Mouse (Mus musculus): ENCODE measurements around the gene Gm9964. TPM values are rescaled to one million over a fixed set of nuclear protein-coding genes. Genes with fewer than 3 reads are reported as not detected.
"Not testable (repeated sequence)": the region's sequence is repeated elsewhere in the genome, so short reads cannot be mapped to it uniquely, and the experiment has no call there.

The Gm9964 gene
- polyA plus RNA-seq, 1 experiment from 2014 or later = not detected

GRCm38 (mm10) chr11:79279732-79280405 lies 16.8 kb downstream of the Gm9964 start:
- H3K27ac ChIP-seq (replicated peaks; ENCODE audit: low read depth, low read length) = no peak overlapping the region
- no peak overlapping the region for H3K9ac ChIP-seq (replicated peaks; ENCODE audit: low read length)
- no peak overlapping the region for H3K4me2 ChIP-seq (ENCODE audit: low read length)
- no peaks in the 10 kb centered on the region for H3K36me3 ChIP-seq (ENCODE audit: control insufficient read depth, insufficient read depth, low read length)
- DNase-seq (peak; percentile 60), ATAC-seq (ENCODE audit: low FRiP score, low TSS enrichment) (no peak)
- H3K4me1 ChIP-seq (ENCODE audit: control insufficient read depth, insufficient read depth, low read length) = no peaks in the 10 kb centered on the region
- no peak overlapping the region for H3K4me3 ChIP-seq (replicated peaks; ENCODE audit: low read depth, low read length)
- H3K27me3 ChIP-seq (ENCODE audit: control insufficient read depth, insufficient read depth, low read length) = no peaks in the 10 kb centered on the region
- no peaks in the 10 kb centered on the region for H3K9me3 ChIP-seq (ENCODE audit: control insufficient read depth, low read length)
- WGBS = 55% methylated on average over 2 of the region's 2 CpGs

- no peak overlapping the region for H3K4me3 ChIP-seq (replicated peaks; ENCODE audit: low read depth, low read length)
- DNase-seq (no peak), ATAC-seq (ENCODE audit: low FRiP score, low TSS enrichment) (no peak)
- no peaks in the 10 kb centered on the region for H3K27me3 ChIP-seq (ENCODE audit: control insufficient read depth, insufficient read depth, low read length)
- H3K4me1 ChIP-seq (ENCODE audit: control insufficient read depth, insufficient read depth, low read length) = no peaks in the 10 kb centered on the region
- no peak overlapping the region for H3K4me2 ChIP-seq (ENCODE audit: low read length)
- WGBS = 88% methylated on average over 4 of the region's 4 CpGs
- no peaks in the 10 kb centered on the region for H3K9me3 ChIP-seq (ENCODE audit: control insufficient read depth, low read length)
- H3K27ac ChIP-seq (replicated peaks; ENCODE audit: low read depth, low read length) = no peak overlapping the region
- no peaks in the 10 kb centered on the region for H3K36me3 ChIP-seq (ENCODE audit: control insufficient read depth, insufficient read depth, low read length)
- no peak overlapping the region for H3K9ac ChIP-seq (replicated peaks; ENCODE audit: low read length)
Observed at GRCm38 (mm10) chr11:79273757-79274156, 22.9 kb downstream of the Gm9964 start.

GRCm38 (mm10) chr11:79273039-79273438 lies 23.7 kb downstream of the Gm9964 start:
- DNase-seq = no peak
- no peak for ATAC-seq (ENCODE audit: low FRiP score, low TSS enrichment)

GRCm38 (mm10) chr11:79267171-79267570 lies 29.5 kb downstream of the Gm9964 start:
- no peaks in the 10 kb centered on the region for H3K36me3 ChIP-seq (ENCODE audit: control insufficient read depth, insufficient read depth, low read length)
- peak; percentile 15 for DNase-seq
- H3K27ac ChIP-seq (replicated peaks; ENCODE audit: low read depth, low read length) = no peak overlapping the region
- ATAC-seq (ENCODE audit: low FRiP score, low TSS enrichment) = no peak
- no peaks in the 10 kb centered on the region for H3K4me1 ChIP-seq (ENCODE audit: control insufficient read depth, insufficient read depth, low read length)
- no peak overlapping the region for H3K4me3 ChIP-seq (replicated peaks; ENCODE audit: low read depth, low read length)
- H3K27me3 ChIP-seq (ENCODE audit: control insufficient read depth, insufficient read depth, low read length) = no peaks in the 10 kb centered on the region
- H3K4me2 ChIP-seq (ENCODE audit: low read length) = no peak overlapping the region
- no peaks in the 10 kb centered on the region for H3K9me3 ChIP-seq (ENCODE audit: control insufficient read depth, low read length)
- H3K9ac ChIP-seq (replicated peaks; ENCODE audit: low read length) = no peak overlapping the region
- WGBS = 55% methylated on average over 1 of the region's 1 CpGs

More at GRCm38 (mm10) chr11:79273039-79273438, 23.7 kb downstream of the Gm9964 start:
- 72% methylated on average over 4 of the region's 4 CpGs for WGBS
- Histone ChIP-seq H3K36me3 (ENCODE audit: control insufficient read depth, insufficient read depth, low read length) (no peaks in the 10 kb centered on the region), H3K9ac (replicated peaks; ENCODE audit: low read length) (no peak overlapping the region), H3K4me3 (replicated peaks; ENCODE audit: low read depth, low read length) (no peak overlapping the region), H3K4me2 (ENCODE audit: low read length) (no peak overlapping the region), H3K27me3 (ENCODE audit: control insufficient read depth, insufficient read depth, low read length) (no peaks in the 10 kb centered on the region), H3K4me1 (ENCODE audit: control insufficient read depth, insufficient read depth, low read length) (no peaks in the 10 kb centered on the region), H3K9me3 (ENCODE audit: control insufficient read depth, low read length) (no peaks in the 10 kb centered on the region), H3K27ac (replicated peaks; ENCODE audit: low read depth, low read length) (no peak overlapping the region)

- no peak for ATAC-seq (ENCODE audit: low FRiP score, low TSS enrichment)
- Histone ChIP-seq H3K27ac (replicated peaks; ENCODE audit: low read depth, low read length) (no peak overlapping the region), H3K4me2 (ENCODE audit: low read length) (no peak overlapping the region), H3K9ac (replicated peaks; ENCODE audit: low read length) (no peak overlapping the region), H3K9me3 (ENCODE audit: control insufficient read depth, low read length) (no peaks in the 10 kb centered on the region), H3K27me3 (ENCODE audit: control insufficient read depth, insufficient read depth, low read length) (no peaks in the 10 kb centered on the region), H3K4me1 (ENCODE audit: control insufficient read depth, insufficient read depth, low read length) (no peaks in the 10 kb centered on the region), H3K36me3 (ENCODE audit: control insufficient read depth, insufficient read depth, low read length) (no peaks in the 10 kb centered on the region), H3K4me3 (replicated peaks; ENCODE audit: low read depth, low read length) (no peak overlapping the region)
- no peak for DNase-seq
- WGBS = 68% methylated on average over 3 of the region's 3 CpGs
Observed at GRCm38 (mm10) chr11:79264376-79264775, 32.3 kb downstream of the Gm9964 start.

- H3K27ac ChIP-seq (replicated peaks; ENCODE audit: low read depth, low read length); H3K36me3 ChIP-seq (ENCODE audit: control insufficient read depth, insufficient read depth, low read length); H3K9ac ChIP-seq (replicated peaks; ENCODE audit: low read length); DNase-seq; H3K27me3 ChIP-seq (ENCODE audit: control insufficient read depth, insufficient read depth, low read length); H3K4me1 ChIP-seq (ENCODE audit: control insufficient read depth, insufficient read depth, low read length); H3K4me3 ChIP-seq (replicated peaks; ENCODE audit: low read depth, low read length); H3K4me2 ChIP-seq (ENCODE audit: low read length); ATAC-seq (ENCODE audit: low FRiP score, low TSS enrichment); H3K9me3 ChIP-seq (ENCODE audit: control insufficient read depth, low read length): not testable (repeated sequence)
- 91% methylated on average over 4 of the region's 4 CpGs for WGBS
Observed at GRCm38 (mm10) chr11:79260126-79260525, 36.6 kb downstream of the Gm9964 start.

GRCm38 (mm10) chr11:79258738-79259137 lies 38.0 kb downstream of the Gm9964 start:
- H3K4me1 ChIP-seq (ENCODE audit: control insufficient read depth, insufficient read depth, low read length) = 0 out of 2 replicates have a peak, but pooled peaks cover 4% of the 10 kb centered on the region
- no peaks in the 10 kb centered on the region for H3K9me3 ChIP-seq (ENCODE audit: control insufficient read depth, low read length)
- no peaks in the 10 kb centered on the region for H3K27me3 ChIP-seq (ENCODE audit: control insufficient read depth, insufficient read depth, low read length)
- H3K4me3 ChIP-seq (replicated peaks; ENCODE audit: low read depth, low read length) = no peak overlapping the region
- no peak overlapping the region for H3K27ac ChIP-seq (replicated peaks; ENCODE audit: low read depth, low read length)
- DNase-seq = no peak
- no peak overlapping the region for H3K4me2 ChIP-seq (ENCODE audit: low read length)
- H3K36me3 ChIP-seq (ENCODE audit: control insufficient read depth, insufficient read depth, low read length) = no peaks in the 10 kb centered on the region
- no peak for ATAC-seq (ENCODE audit: low FRiP score, low TSS enrichment)
- no peak overlapping the region for H3K9ac ChIP-seq (replicated peaks; ENCODE audit: low read length)
- whole genome bisulfite sequencing = 86% methylated on average over 6 of the region's 6 CpGs

- H3K36me3 ChIP-seq (ENCODE audit: control insufficient read depth, insufficient read depth, low read length) = peaks cover 14% of the 10 kb centered on the region
- no peaks in the 10 kb centered on the region for H3K27me3 ChIP-seq (ENCODE audit: control insufficient read depth, insufficient read depth, low read length)
- DNase-seq (peak; percentile 96), ATAC-seq (ENCODE audit: low FRiP score, low TSS enrichment) (peak; percentile 95)
- H3K4me1 ChIP-seq (ENCODE audit: control insufficient read depth, insufficient read depth, low read length) = peaks cover 25% of the 10 kb centered on the region
- H3K4me2 ChIP-seq (ENCODE audit: low read length) = peak within 1 kb of the TSS; percentile 79
- 2% methylated on average over 50 of the region's 50 CpGs for WGBS
- H3K9ac ChIP-seq (replicated peaks; ENCODE audit: low read length) = peak within 1 kb of the TSS; percentile 96
- no peaks in the 10 kb centered on the region for H3K9me3 ChIP-seq (ENCODE audit: control insufficient read depth, low read length)
- peak within 1 kb of the TSS; percentile 99 for H3K27ac ChIP-seq (replicated peaks; ENCODE audit: low read depth, low read length)
- H3K4me3 ChIP-seq (replicated peaks; ENCODE audit: low read depth, low read length) = peak within 1 kb of the TSS; percentile 97
Observed at GRCm38 (mm10) chr11:79254391-79255098, 42.2 kb downstream of the Gm9964 start, which contains the start of gene Wsb1. TSS of gene Wsb1 (minus strand) at chr11:79254671.

Data from midbrain, embryonic 14.5 days (tissue).